Mouse (Mus musculus): Measurements from ENCODE around the gene Tmem120b.

- no peak for TF ChIP-seq GATA1 (IDR thresholded peaks at IDR 0.05; ENCODE audit: borderline replicate concordance, low read length)
- no peak for TF ChIP-seq CTCF (IDR thresholded peaks at IDR 0.05; ENCODE audit: low read depth, low read length)
- no peak for TF ChIP-seq TAL1 (conservative IDR thresholded peaks at IDR 0.05; ENCODE audit: low read depth, low read length)
- TF ChIP-seq GATA2 (IDR thresholded peaks at IDR 0.05; ENCODE audit: borderline replicate concordance, low read depth, low read length), result no peak
- no peak for TF ChIP-seq POLR2AphosphoS5 (IDR thresholded peaks at IDR 0.05; ENCODE audit: insufficient replicate concordance, low read depth, low read length)
Observed at GRCm38 (mm10) chr5:123076419-123077281, 8.4 kb downstream of the Tmem120b start.

Measured in G1E (cell line).